Mouse (Mus musculus) CH12.LX (cell line): ENCODE measurements at regions not wholly inside any gene's neighbourhood (a gene's known extent, or its start where the extent isn't known, plus 50 kb on each side); places are given as distances from the start of the nearest gene placed in this dataset.

ENCODE experiments used
- DNase-seq: peaks from one replicate; pipeline ENCODE4 v3.0.0-alpha.2; 2013; ENCODE audit errors: extremely low read depth
- H3K27ac ChIP-seq: 2 replicates; pipeline ENCODE4 v1.5.1; 2012; ENCODE audit warnings: low read depth, mild to moderate bottlenecking, control low read depth, moderate library complexity; ENCODE audit not compliant: insufficient read depth
- H3K27me3 ChIP-seq: replicated peaks from 2 replicates; pipeline ENCODE3; 2012; ENCODE audit warnings: inconsistent platforms
- H3K36me3 ChIP-seq, 2 experiments: replicated peaks in 1 of 2; 2 replicates each; pipeline versions ENCODE3 to v1.6.1; 2012; ENCODE audit warnings: inconsistent platforms in 1 of 2, low read length in 1 of 2, mild to moderate bottlenecking in 1 of 2, mixed read lengths in 1 of 2, moderate library complexity in 1 of 2; ENCODE audit not compliant: control insufficient read depth in 1 of 2, insufficient read depth in 1 of 2
- H3K4me1 ChIP-seq, 2 experiments: 2 replicates each; pipeline ENCODE4 v1.6.1; 2012; ENCODE audit warnings: inconsistent platforms in 1 of 2, moderate library complexity in 1 of 2; ENCODE audit not compliant: insufficient read depth in 2 of 2, control insufficient read depth in 1 of 2
- H3K4me2 ChIP-seq: 2 replicates; pipeline ENCODE4 v1.6.1; 2012; ENCODE audit warnings: low read depth, mild to moderate bottlenecking, control low read depth; ENCODE audit not compliant: poor library complexity, insufficient read depth, severe bottlenecking
- H3K4me3 ChIP-seq, 3 experiments: fragments of 150-350 bp in 1 of 3; sonication (generic) in 1 of 3; replicated peaks in 1 of 3; 2 replicates each; pipeline versions ENCODE3 to v1.5.1; 2011 to 2012; ENCODE audit warnings: low read depth in 2 of 3, low read length in 2 of 3, mild to moderate bottlenecking in 2 of 3, moderate library complexity in 2 of 3, control low read depth in 1 of 3, improper control_type of control experiment in 1 of 3, inconsistent platforms in 1 of 3, mixed read lengths in 1 of 3; ENCODE audit not compliant: poor library complexity in 1 of 3
- H3K79me2 ChIP-seq: replicated peaks from 2 replicates; pipeline ENCODE4 v1.6.1; 2012; ENCODE audit warnings: mild to moderate bottlenecking, moderate library complexity; ENCODE audit not compliant: control insufficient read depth, poor library complexity, insufficient read depth, severe bottlenecking; ENCODE audit errors: extremely low read depth
- H3K9ac ChIP-seq: 2 replicates; pipeline ENCODE4 v1.6.1; 2012; ENCODE audit warnings: low read depth, mild to moderate bottlenecking, control low read depth, moderate library complexity; ENCODE audit not compliant: insufficient read depth
- H3K9me3 ChIP-seq: replicated peaks from 2 replicates; pipeline ENCODE3; 2012; ENCODE audit warnings: low read length, inconsistent platforms, mixed read lengths
- CTCF ChIP-seq, 2 experiments: IDR thresholded peaks in 1 of 2; conservative IDR thresholded peaks in 1 of 2; 2 replicates each; pipeline ENCODE4 v1.5.1; 2011 to 2012; ENCODE audit warnings: low read depth in 2 of 2, low read length in 2 of 2, improper control_type of control experiment in 1 of 2, inconsistent platforms in 1 of 2, mild to moderate bottlenecking in 1 of 2, moderate library complexity in 1 of 2
- EP300 ChIP-seq: IDR thresholded peaks from 2 replicates; pipeline ENCODE4 v1.6.1; 2011; ENCODE audit warnings: low read length, improper control_type of control experiment
- GABPA ChIP-seq: IDR thresholded peaks from 2 replicates; pipeline ENCODE4 v1.6.1; 2012; ENCODE audit warnings: low read depth, low read length, improper control_type of control experiment, inconsistent platforms; ENCODE audit not compliant: insufficient replicate concordance
- IRF4 ChIP-seq: IDR thresholded peaks from 2 replicates; pipeline ENCODE4 v1.6.1; 2014; ENCODE audit warnings: low read depth, mild to moderate bottlenecking, inconsistent platforms, low read length, improper control_type of control experiment
- JUND ChIP-seq: conservative IDR thresholded peaks from 2 replicates; pipeline ENCODE4 v1.6.1; 2011; ENCODE audit warnings: low read depth, low read length, improper control_type of control experiment
- MAZ ChIP-seq: IDR thresholded peaks from 2 replicates; pipeline ENCODE4 v1.6.1; 2012; ENCODE audit warnings: low read depth, mild to moderate bottlenecking, inconsistent platforms, low read length, improper control_type of control experiment, moderate library complexity
- MEF2A ChIP-seq: IDR thresholded peaks from 2 replicates; pipeline ENCODE4 v1.6.1; 2014; ENCODE audit warnings: low read depth, mild to moderate bottlenecking, inconsistent platforms, low read length, improper control_type of control experiment, borderline replicate concordance
- PAX5 ChIP-seq: IDR thresholded peaks from 2 replicates; pipeline ENCODE4 v1.6.1; 2012; ENCODE audit warnings: low read length, inconsistent platforms, mixed read lengths
- POLR2A ChIP-seq: IDR thresholded peaks from 2 replicates; pipeline ENCODE4 v1.6.1; 2011; ENCODE audit warnings: low read depth, mild to moderate bottlenecking, improper control_type of control experiment, low read length
- POLR2AphosphoS2 ChIP-seq: IDR thresholded peaks from 2 replicates; pipeline ENCODE4 v1.6.1; 2011; ENCODE audit warnings: low read depth, low read length, improper control_type of control experiment
- SMC3 ChIP-seq: IDR thresholded peaks from 2 replicates; pipeline ENCODE4 v1.6.1; 2011; ENCODE audit warnings: low read depth, low read length, improper control_type of control experiment
- USF1 ChIP-seq: IDR thresholded peaks from 2 replicates; pipeline ENCODE4 v1.6.1; 2014; ENCODE audit warnings: low read depth, mild to moderate bottlenecking, inconsistent platforms, low read length, improper control_type of control experiment
- ZKSCAN1 ChIP-seq: IDR thresholded peaks from 2 replicates; pipeline ENCODE4 v1.6.1; 2012; ENCODE audit warnings: low read depth, inconsistent platforms, low read length, improper control_type of control experiment, borderline replicate concordance
- ZMIZ1 ChIP-seq: IDR thresholded peaks from 2 replicates; pipeline ENCODE4 v1.6.1; 2012; ENCODE audit warnings: low read depth, mild to moderate bottlenecking, inconsistent platforms, low read length, improper control_type of control experiment
- ZNF384 ChIP-seq: IDR thresholded peaks from 2 replicates; pipeline ENCODE4 v1.6.1; 2012; ENCODE audit warnings: low read depth, low read length, improper control_type of control experiment, inconsistent platforms
- dilution Hi-C: fragments of 300-500 bp; cut with MboI; formaldehyde crosslinking; loops from 2 replicates; pipeline ENCODE4 v1.14.3; 2020; ENCODE audit warnings: low sequenced_read_pairs; ENCODE audit not compliant: extremely low pct_unique_long_range_greater_than_20kb, extremely low pct_ligation_motif_present
- in situ Hi-C: fragments of 300-500 bp; cut with MboI; formaldehyde crosslinking; loops from 3 replicates; pipeline ENCODE4 v1.14.3; 2019; ENCODE audit warnings: low sequenced_read_pairs, low pct_ligation_motif_present, low pct_unique_long_range_greater_than_20kb, mixed read lengths

DNA sequence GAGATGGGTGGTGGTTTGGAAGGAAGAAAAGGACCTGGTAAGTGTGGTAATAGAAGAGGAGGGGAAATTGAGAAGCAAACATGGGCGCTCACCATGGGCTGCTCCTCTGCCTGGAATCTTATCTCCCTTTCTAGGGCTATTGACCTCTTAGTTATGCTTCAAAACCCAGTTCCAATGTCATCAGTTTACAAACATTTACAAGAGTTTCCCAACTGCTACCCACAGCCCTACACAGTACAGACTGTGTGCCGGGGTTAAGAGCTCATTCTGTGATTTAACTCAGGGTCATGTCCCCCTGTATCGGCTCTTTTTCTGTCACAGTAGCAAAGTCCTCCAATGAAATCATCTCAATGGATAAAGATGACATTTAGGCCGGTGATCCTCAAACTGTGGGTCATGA is 144.0 kb upstream of the Srrm4 start:
- peaks cover 69% of the 10 kb centered on the region for H3K9me3 ChIP-seq
- H3K4me2 ChIP-seq, result no peak overlapping the region
- no peaks in the 10 kb centered on the region for H3K4me1 ChIP-seq
- H3K4me3 ChIP-seq, result no peak overlapping the region
- no peak overlapping the region for H3K9ac ChIP-seq
- DNase-seq, result no peak
- H3K79me2 ChIP-seq, result no peaks in the 10 kb centered on the region
- TF ChIP-seq IRF4, result no peak
- TF ChIP-seq ZMIZ1, result no peak
- dilution Hi-C loops (no loop called here), in situ Hi-C loops (no loop called here)
- no peaks in the 10 kb centered on the region for H3K27me3 ChIP-seq
- no peaks in the 10 kb centered on the region for H3K36me3 ChIP-seq
- H3K27ac ChIP-seq, result no peak overlapping the region

DNA sequence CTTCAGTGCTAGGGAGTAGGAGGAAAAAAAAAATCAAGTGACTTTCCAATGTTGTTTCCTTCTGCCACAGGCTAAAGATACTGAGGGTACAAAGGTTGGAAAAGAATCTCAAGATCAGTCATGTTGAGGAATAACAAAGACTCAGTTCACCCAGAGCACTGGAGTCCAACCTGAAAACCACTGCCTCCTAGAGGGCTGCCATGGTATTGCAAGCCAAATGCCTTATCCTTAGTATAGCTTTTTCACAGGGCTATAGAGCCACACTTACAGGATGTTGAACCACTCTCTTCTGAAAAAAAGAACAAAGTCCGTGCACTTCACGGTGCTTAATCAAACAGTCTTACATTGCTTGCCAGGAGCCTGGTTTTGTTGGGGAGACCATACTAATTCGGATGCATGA is 139.9 kb upstream of the Srrm4 start:
- Histone ChIP-seq H3K4me3 (no peak overlapping the region), H3K27ac (no peak overlapping the region), H3K36me3 (no peaks in the 10 kb centered on the region), H3K79me2 (no peaks in the 10 kb centered on the region), H3K9ac (no peak overlapping the region), H3K4me1 (no peaks in the 10 kb centered on the region), H3K27me3 (no peaks in the 10 kb centered on the region), H3K4me2 (no peak overlapping the region), H3K9me3 (peaks cover 68% of the 10 kb centered on the region)
- dilution Hi-C loops, result no loop called here
- DNase-seq, result no peak
- in situ Hi-C loops, result no loop called here
- TF ChIP-seq CTCF (conservative IDR thresholded peaks at IDR 0.05 in 1 of 2, IDR thresholded peaks at IDR 0.05 in 1 of 2; ENCODE audit: low read depth in 2 of 2, low read length in 2 of 2), result no peak
- no peak for TF ChIP-seq POLR2AphosphoS2
- no peak for TF ChIP-seq MEF2A
- no peak for TF ChIP-seq ZMIZ1
- no peak for TF ChIP-seq PAX5
- TF ChIP-seq SMC3, result no peak
- no peak for TF ChIP-seq ZNF384
- TF ChIP-seq USF1, result no peak
- no peak for TF ChIP-seq POLR2A
- no peak for TF ChIP-seq EP300

DNA sequence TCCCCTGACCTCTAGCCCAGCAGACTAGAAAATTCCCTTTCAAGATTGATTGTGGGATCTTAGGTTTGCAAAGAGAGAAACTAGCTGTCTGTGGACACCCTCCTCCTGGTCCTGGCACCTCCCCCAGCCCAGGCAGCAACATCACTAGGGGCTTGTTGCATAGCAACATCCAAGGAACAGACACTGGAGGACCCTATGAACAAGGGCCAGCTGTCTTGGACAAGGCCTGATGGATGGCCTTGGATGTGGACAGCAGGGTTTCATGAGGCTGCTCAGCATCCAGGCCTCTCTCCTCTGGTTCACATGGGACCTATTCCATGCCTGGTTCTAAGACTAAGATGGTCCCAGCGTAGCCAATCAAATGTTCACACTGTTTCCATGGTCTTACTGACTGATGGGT is 127.6 kb upstream of the Srrm4 start:
- H3K4me1 ChIP-seq, result no peaks in the 10 kb centered on the region
- DNase-seq, result no peak
- no peaks in the 10 kb centered on the region for H3K79me2 ChIP-seq
- in situ Hi-C loops (no loop called here), dilution Hi-C loops (no loop called here)
- peaks cover 84% of the 10 kb centered on the region for H3K9me3 ChIP-seq
- H3K36me3 ChIP-seq, result no peaks in the 10 kb centered on the region
- TF ChIP-seq ZKSCAN1, result no peak
- TF ChIP-seq MAZ, result no peak
- TF ChIP-seq GABPA, result no peak
- TF ChIP-seq PAX5, result no peak
- TF ChIP-seq JUND, result no peak
- no peak for TF ChIP-seq ZMIZ1
- no peak overlapping the region for H3K9ac ChIP-seq
- H3K27ac ChIP-seq, result no peak overlapping the region
- no peaks in the 10 kb centered on the region for H3K27me3 ChIP-seq
- H3K4me3 ChIP-seq, result no peak overlapping the region
- no peak overlapping the region for H3K4me2 ChIP-seq
